Mouse (Mus musculus) embryonic facial prominence, embryonic 15.5 days (tissue): ENCODE measurements around the gene Tgm1. TPM values are rescaled to one million over a fixed set of nuclear protein-coding genes. Genes with fewer than 3 reads are reported as not detected.
A peak's percentile ranks its signal among the peaks of the same experiment; 100 is the strongest.

Source experiments
- ATAC-seq: fragments of 200-750 bp; cut with Nextera tagmentation; 2 replicates; pipeline ENCODE4 v1.8.0; 2017; ENCODE audit warnings: low read depth, moderate TSS enrichment; ENCODE audit not compliant: insufficient number of reproducible peaks, low FRiP score, low TSS enrichment
- H3K27ac ChIP-seq: fragments of 300-500 bp; sonication (generic); replicated peaks from 2 replicates; pipeline ENCODE4 v1.5.1; 2015; ENCODE audit warnings: mild to moderate bottlenecking, inconsistent platforms
- H3K27me3 ChIP-seq: fragments of 300-500 bp; sonication (generic); 2 replicates; pipeline ENCODE4 v1.6.1; 2015; ENCODE audit warnings: inconsistent platforms
- H3K36me3 ChIP-seq: fragments of 300-500 bp; sonication (generic); 2 replicates; pipeline ENCODE4 v1.6.1; 2015; ENCODE audit warnings: mild to moderate bottlenecking, inconsistent platforms
- H3K4me1 ChIP-seq: fragments of 300-500 bp; sonication (generic); 2 replicates; pipeline ENCODE4 v1.6.1; 2015; ENCODE audit warnings: inconsistent platforms
- H3K4me2 ChIP-seq: fragments of 300-500 bp; sonication (generic); replicated peaks from 2 replicates; pipeline ENCODE4 v1.6.1; 2015; ENCODE audit warnings: mild to moderate bottlenecking, inconsistent platforms
- H3K4me3 ChIP-seq: fragments of 300-500 bp; sonication (generic); replicated peaks from 2 replicates; pipeline ENCODE4 v1.5.1; 2015; ENCODE audit warnings: mild to moderate bottlenecking, inconsistent platforms
- H3K9ac ChIP-seq: fragments of 300-500 bp; sonication (generic); 2 replicates; pipeline ENCODE4 v1.6.1; 2015; ENCODE audit warnings: inconsistent platforms
- H3K9me3 ChIP-seq: fragments of 300-500 bp; sonication (generic); replicated peaks from 2 replicates; pipeline ENCODE4 v1.6.1; 2016; ENCODE audit warnings: inconsistent platforms
- WGBS: fragments of 180-500 bp; shearing (Covaris S2); methylation state at CpG from one replicate; pipeline ENCODE4 v1.1.7; 2015; 5-methylcytosine and 5-hydroxymethylcytosine counted together
- polyA plus RNA-seq: library from polyadenylated mRNA; unstranded; fragments of >200 nt; fragmentation: Nextera tagmentation; extraction: Ambion mirVana; gene quantifications from 2 replicates; pipeline ENCODE4 v1.2.1, GENCODE M21; 2015

Tgm1 gene
- polyA plus RNA-seq, 1 experiment from 2014 or later = 28.0 TPM

DNA sequence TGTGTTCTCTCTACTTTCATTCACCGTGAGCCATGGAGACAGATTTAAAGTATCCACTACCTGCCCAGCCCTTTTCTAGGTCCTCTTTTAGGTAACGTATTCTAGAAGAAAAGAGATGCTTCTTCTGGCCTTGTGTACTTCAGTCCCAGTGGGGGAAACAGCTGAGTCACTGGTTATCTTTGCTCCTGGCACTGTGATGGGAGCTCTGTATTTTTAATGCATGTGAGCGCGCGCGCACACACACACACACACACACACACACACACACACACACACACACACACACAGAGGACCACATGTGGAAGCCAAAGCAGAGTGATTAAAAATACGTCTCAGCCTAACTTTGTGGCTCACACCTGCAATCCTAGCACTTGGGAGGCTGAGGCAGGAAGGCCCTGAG lies 9.7 kb upstream of the Tgm1 start:
- H3K27me3 ChIP-seq = no peaks in the 10 kb centered on the region
- WGBS = 93% methylated on average over 7 of the region's 7 CpGs
- H3K4me3 ChIP-seq = no peak overlapping the region
- no peaks in the 10 kb centered on the region for H3K9me3 ChIP-seq
- H3K27ac ChIP-seq = no peak overlapping the region
- no peak overlapping the region for H3K4me2 ChIP-seq
- peaks cover 18% of the 10 kb centered on the region for H3K36me3 ChIP-seq
- peaks cover 16% of the 10 kb centered on the region; the same call in 1 of the 2 replicates for H3K4me1 ChIP-seq
- no peak for ATAC-seq
- H3K9ac ChIP-seq = no peak overlapping the region

DNA sequence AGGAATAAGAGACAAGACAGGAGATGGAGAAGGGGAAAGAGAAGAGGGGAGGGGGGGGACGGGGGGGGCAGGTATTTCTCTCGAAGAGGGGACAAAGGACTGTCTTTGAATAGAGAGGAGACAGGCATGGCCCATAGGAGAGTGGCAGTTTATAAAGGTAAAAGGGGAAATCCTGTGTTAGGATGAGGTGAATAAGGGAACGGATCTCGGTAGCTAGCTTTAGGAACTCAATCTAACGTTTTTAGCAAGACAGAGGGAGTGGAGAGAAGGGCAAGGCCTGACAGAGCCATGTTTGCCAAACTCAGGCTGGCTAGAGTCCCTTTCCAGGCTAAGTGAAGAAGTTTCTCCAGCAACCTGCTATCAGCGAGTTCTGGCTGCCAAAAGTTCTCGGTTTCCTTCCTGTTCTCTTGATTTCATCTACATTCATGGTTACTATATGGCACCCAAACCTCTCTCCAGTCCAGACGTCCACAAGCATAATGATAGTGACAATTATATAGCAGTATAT lies 8.8 kb upstream of the Tgm1 start:
- ATAC-seq = no peak
- Histone ChIP-seq H3K4me3 (peak overlapping the region; percentile 93), H3K27me3 (no peaks in the 10 kb centered on the region), H3K9me3 (no peaks in the 10 kb centered on the region), H3K4me2 (peak overlapping the region; percentile 75), H3K27ac (0 out of 2 replicates have a peak overlapping the region, but pooled peaks have one; percentile 83), H3K9ac (no peak overlapping the region), H3K36me3 (peaks cover 23% of the 10 kb centered on the region), H3K4me1 (peaks cover 16% of the 10 kb centered on the region; the same call in 1 of the 2 replicates)
- WGBS = 49% methylated on average over 8 of the region's 8 CpGs

DNA sequence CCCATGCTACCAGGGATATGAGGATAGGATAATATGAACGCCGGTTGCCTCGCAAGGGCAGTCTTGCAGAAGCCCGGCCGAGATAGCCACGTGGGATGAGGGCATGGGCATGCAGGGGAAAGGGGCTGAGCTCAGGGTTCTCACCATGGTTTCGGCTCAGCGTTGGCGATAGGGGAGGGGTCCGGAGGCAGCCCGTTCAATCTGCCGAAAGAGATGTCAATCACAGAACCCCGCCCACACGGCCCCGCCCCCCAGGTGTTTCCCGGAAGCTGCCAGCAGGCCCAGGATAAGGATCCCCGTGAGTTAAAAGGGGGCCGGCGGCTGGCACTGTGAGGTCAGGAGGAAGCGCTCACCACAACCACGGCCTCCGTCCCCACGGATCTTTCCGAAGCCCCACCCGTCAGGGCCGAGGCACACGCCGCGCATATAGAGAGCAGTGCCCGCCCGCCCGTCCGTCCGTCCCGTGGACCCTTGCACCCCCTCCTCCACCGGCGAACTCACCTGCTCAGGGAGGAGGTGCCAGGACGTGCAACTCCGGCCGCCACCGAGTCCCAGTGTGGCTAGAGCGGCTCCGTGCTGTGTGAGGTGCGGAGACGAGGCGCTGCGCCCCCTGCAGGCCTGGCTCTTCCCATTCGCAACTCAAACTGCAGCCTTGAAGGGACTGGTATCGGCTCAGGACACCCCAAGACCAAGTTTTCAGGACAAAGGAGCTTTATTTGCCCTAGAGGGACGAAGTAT lies 8.1 kb upstream of the Tgm1 start, which contains the start of gene Rabggta:
Rabggta (minus strand) TSS at position 564 of the 738 bp plus-strand sequence.
- H3K36me3 ChIP-seq = peaks cover 29% of the 10 kb centered on the region
- under 1% methylated on average over 50 of the region's 50 CpGs for WGBS
- no peaks in the 10 kb centered on the region for H3K9me3 ChIP-seq
- peak within 1 kb of the TSS; percentile 69 for H3K9ac ChIP-seq
- peak within 1 kb of the TSS; percentile 75 for H3K4me2 ChIP-seq
- peak within 1 kb of the TSS; percentile 93 for H3K4me3 ChIP-seq
- H3K27ac ChIP-seq = peak within 1 kb of the TSS; percentile 83
- ATAC-seq = peak; percentile 95
- H3K4me1 ChIP-seq = peaks cover 16% of the 10 kb centered on the region; the same call in 1 of the 2 replicates
- H3K27me3 ChIP-seq = no peaks in the 10 kb centered on the region

DNA sequence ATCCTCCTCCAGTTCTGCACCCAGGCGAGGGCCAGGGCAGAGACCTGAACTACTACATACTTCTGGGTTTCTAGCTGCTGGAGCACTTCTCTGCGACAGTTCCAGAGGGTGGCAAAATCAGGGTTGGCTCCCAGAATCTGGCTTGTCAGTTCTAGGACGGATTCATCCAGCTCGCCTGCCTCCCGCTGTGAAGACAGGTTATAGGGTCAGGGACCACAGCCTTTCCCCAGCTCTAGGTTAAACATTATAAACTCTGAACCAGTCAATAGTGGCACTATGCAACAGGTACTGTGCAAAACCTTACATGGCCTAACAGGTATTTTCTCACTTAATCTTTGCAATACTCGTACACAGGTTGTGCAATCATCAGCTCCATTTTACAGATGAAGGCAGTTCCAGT lies 7.3 kb upstream of the Tgm1 start:
- H3K4me2 ChIP-seq = peak overlapping the region; percentile 75
- H3K27me3 ChIP-seq = no peaks in the 10 kb centered on the region
- 0 out of 2 replicates have a peak overlapping the region, but pooled peaks have one; percentile 69 for H3K9ac ChIP-seq
- peaks cover 36% of the 10 kb centered on the region for H3K36me3 ChIP-seq
- H3K9me3 ChIP-seq = no peaks in the 10 kb centered on the region
- H3K4me1 ChIP-seq = peaks cover 16% of the 10 kb centered on the region; the same call in 1 of the 2 replicates
- ATAC-seq = no peak
- peak overlapping the region; percentile 83; the same call in 1 of the 2 replicates for H3K27ac ChIP-seq
- WGBS = 71% methylated on average over 6 of the region's 6 CpGs
- H3K4me3 ChIP-seq = peak overlapping the region; percentile 93

DNA sequence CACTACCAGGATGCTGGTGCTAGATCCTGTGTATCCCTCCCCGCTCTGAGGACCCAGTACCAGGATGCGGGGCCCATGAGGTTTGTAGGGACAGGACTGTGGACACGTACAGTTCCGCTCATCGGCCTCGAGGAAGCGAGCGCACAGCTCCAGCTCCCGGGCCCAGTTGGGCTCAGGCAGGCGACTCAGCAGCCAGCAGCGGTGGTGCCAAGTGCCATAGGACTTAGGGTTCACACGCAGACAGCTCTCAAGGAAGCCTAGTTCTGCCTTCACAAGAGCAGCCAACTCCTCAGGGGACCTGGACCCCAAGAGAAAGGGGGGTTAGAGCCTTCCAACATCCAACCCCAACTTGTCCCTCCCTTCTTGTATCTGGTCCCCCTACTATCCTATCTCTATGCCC lies 6.9 kb upstream of the Tgm1 start:
- Histone ChIP-seq H3K36me3 (peaks cover 36% of the 10 kb centered on the region), H3K27ac (no peak overlapping the region), H3K4me3 (peak overlapping the region; percentile 93; the same call in 1 of the 2 replicates), H3K9me3 (no peaks in the 10 kb centered on the region), H3K4me1 (peaks cover 16% of the 10 kb centered on the region; the same call in 1 of the 2 replicates), H3K27me3 (no peaks in the 10 kb centered on the region), H3K9ac (no peak overlapping the region), H3K4me2 (no peak overlapping the region)
- no peak for ATAC-seq
- WGBS = 88% methylated on average over 12 of the region's 12 CpGs

DNA sequence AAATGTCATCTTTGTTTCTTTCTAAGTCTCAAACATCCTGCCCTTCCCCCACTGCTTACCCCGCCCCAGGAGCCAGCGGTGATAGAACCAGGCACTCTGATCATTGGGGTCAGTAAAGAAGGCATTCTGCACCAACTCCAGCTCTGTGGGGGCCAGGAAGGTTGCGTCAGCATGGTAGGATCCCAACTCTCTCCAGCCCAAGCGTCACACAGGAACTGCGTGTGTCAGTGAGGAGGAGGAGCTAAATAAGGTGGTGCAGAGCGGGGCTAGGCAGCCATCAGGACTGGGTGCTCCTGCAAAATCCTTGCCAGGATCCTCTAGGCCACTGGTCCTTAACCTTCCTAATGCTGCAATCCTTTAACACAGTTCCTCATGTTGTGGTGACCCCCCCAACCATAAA lies 6.0 kb upstream of the Tgm1 start:
- Histone ChIP-seq H3K27me3 (no peaks in the 10 kb centered on the region), H3K4me1 (peaks cover 19% of the 10 kb centered on the region), H3K9ac (no peak overlapping the region), H3K4me2 (no peak overlapping the region), H3K4me3 (no peak overlapping the region), H3K36me3 (peaks cover 36% of the 10 kb centered on the region), H3K9me3 (no peaks in the 10 kb centered on the region), H3K27ac (no peak overlapping the region)
- WGBS = 91% methylated on average over 6 of the region's 6 CpGs
- ATAC-seq = no peak

DNA sequence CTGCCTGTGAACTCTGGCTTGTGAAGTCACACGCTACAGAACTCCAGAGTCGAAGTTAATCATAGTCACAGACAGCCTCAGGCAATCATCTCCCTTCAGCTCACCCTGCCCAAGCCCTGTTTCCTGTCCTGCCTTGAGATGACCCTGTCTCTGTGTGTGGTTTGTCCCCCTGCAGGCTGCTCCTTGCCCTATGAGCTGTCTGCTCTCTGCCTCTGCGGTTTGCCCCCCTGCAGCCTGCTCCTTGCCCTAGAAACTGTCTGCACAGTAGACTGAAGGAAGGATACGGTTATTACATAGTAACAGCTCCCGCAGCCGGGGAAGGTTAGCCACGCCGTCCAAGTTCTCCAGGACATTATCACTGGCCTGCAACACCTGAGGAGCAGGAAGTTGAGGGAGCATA lies 3.2 kb upstream of the Tgm1 start:
- Histone ChIP-seq H3K9me3 (no peaks in the 10 kb centered on the region), H3K27ac (no peak overlapping the region), H3K27me3 (peaks cover 10% of the 10 kb centered on the region; the same call in 1 of the 2 replicates), H3K4me2 (no peak overlapping the region), H3K4me1 (peaks cover 28% of the 10 kb centered on the region), H3K4me3 (no peak overlapping the region), H3K9ac (no peak overlapping the region), H3K36me3 (peaks cover 36% of the 10 kb centered on the region)
- no peak for ATAC-seq
- 43% methylated on average over 8 of the region's 8 CpGs for WGBS

DNA sequence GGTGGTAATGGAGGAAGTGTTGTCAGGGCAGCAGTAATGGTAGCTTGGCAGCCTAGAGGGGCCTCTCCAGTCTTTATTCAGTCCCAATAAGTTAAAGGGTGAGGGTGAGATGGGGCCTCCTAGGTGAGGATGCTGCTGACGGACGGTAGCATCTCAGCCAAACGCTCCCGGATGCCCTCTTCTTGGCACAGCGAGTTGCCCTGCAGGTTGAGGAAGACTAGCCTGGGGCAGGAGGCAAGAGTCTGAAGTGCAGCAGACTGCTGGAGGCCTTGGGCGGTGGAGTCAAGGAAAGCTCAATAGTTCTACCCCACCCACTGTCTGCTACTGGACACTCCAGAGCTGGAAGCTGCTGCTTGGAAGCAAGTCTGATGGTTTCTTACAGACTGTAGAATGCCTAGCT lies 2.5 kb upstream of the Tgm1 start:
- no peaks in the 10 kb centered on the region for H3K9me3 ChIP-seq
- H3K27ac ChIP-seq = no peak overlapping the region
- H3K4me3 ChIP-seq = no peak overlapping the region
- H3K4me1 ChIP-seq = peaks cover 24% of the 10 kb centered on the region
- no peak for ATAC-seq
- H3K27me3 ChIP-seq = peaks cover 10% of the 10 kb centered on the region; the same call in 1 of the 2 replicates
- 86% methylated on average over 6 of the region's 6 CpGs for WGBS
- H3K4me2 ChIP-seq = no peak overlapping the region
- H3K9ac ChIP-seq = no peak overlapping the region
- peaks cover 36% of the 10 kb centered on the region for H3K36me3 ChIP-seq

DNA sequence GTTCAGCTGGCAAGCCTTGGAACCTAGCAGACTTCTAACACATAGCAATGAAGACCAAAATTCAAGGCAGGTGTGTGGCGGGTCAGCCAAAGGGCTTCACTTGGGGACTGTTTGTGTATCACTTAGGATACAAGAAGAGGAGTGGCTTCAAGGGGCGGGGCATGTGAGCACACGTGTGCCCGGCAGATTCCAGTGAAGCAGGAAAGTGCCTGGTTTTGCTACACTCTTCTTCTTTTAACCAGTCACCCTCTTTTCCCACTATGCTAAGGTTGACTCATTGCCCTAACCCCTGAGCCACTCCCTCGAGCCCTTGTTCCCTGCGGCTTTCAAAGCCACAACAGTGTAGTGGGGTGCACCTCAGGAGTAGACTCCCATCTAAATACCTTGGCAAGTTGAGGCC lies 1.2 kb upstream of the Tgm1 start:
- 23% methylated on average over 6 of the region's 6 CpGs for WGBS
- H3K9me3 ChIP-seq = no peaks in the 10 kb centered on the region
- no peak overlapping the region for H3K9ac ChIP-seq
- no peak overlapping the region for H3K4me2 ChIP-seq
- peak overlapping the region; percentile 58 for H3K27ac ChIP-seq
- peaks cover 10% of the 10 kb centered on the region; the same call in 1 of the 2 replicates for H3K27me3 ChIP-seq
- H3K4me3 ChIP-seq = no peak overlapping the region
- H3K36me3 ChIP-seq = peaks cover 33% of the 10 kb centered on the region
- ATAC-seq = no peak
- H3K4me1 ChIP-seq = peaks cover 19% of the 10 kb centered on the region

DNA sequence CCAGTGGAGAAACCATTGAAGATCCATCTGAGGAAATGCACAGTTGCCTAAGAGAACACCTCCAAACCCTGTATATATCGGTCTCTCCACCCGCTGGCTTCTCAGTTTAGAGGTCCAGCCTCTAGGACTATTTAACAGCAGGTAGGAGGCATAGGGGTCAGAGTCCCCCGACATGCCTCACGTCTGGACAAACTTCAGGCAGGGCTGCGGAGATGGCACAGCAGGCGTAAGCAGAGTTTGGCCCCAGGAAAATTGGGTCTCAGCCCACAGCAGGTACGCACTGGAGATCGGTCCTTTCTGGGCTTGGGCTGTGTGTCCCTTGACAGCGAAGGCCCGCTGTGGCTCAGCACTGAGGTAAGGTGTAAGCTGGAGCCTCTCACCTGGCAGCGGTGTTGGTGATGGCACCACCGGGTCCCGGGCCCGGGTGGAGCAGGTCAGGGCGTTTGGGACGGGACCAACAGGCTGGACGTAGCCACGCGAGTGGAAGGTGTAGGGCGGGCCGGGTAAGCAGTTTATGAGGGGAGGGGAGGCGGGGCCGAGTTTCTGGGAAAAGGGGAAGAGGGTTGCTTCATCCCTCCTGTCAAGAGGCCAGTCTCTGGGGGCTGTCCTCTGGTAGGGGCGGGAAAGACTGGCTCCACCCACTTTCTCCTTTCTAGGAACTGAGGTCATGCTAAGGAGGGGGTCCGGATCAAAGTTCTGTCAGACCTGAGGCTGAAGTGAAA lies 558 bp downstream of the Tgm1 start:
- no peaks in the 10 kb centered on the region for H3K9me3 ChIP-seq

DNA sequence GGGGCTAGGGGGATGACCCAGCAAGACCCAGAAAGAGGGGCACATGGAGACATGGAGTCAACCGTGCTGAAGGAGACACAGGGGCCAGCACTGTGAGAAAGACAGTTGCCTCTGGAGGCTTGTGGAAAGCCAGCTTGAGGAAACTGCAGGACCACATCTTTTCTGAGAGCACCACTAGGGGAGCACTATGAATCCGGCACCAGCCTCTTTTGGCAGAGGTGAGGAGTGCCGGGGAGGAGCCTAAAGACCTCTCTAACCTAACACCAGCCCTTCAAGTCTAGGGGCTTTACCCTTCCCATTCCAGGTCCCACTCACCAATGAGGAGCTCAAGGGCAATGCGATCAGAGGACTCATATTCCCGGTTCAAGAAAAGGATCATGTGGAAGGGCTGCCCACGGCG lies 1.9 kb downstream of the Tgm1 start:
- Histone ChIP-seq H3K4me2 (no peak overlapping the region), H3K27me3 (peaks cover 10% of the 10 kb centered on the region; the same call in 1 of the 2 replicates), H3K36me3 (peaks cover 6% of the 10 kb centered on the region), H3K9me3 (no peaks in the 10 kb centered on the region), H3K27ac (no peak overlapping the region), H3K4me1 (peaks cover 19% of the 10 kb centered on the region), H3K9ac (no peak overlapping the region), H3K4me3 (0 out of 2 replicates have a peak overlapping the region, but pooled peaks have one; percentile 7)
- 74% methylated on average over 7 of the region's 7 CpGs for WGBS
- no peak for ATAC-seq

More for the DNA sequence above, 558 bp downstream of the Tgm1 start:
- Histone ChIP-seq H3K4me3 (peak overlapping the region; percentile 23), H3K9ac (no peak overlapping the region; the same call in 1 of the 2 replicates), H3K27ac (peak overlapping the region; percentile 74), H3K27me3 (peaks cover 10% of the 10 kb centered on the region; the same call in 1 of the 2 replicates), H3K36me3 (peaks cover 16% of the 10 kb centered on the region), H3K4me1 (peaks cover 19% of the 10 kb centered on the region), H3K4me2 (peak overlapping the region; percentile 41)
- ATAC-seq = no peak
- 14% methylated on average over 25 of the region's 25 CpGs for WGBS
